Mouse (Mus musculus): ENCODE measurements at regions not wholly inside any gene's neighbourhood (a gene's known extent, or its start where the extent isn't known, plus 50 kb on each side); places are given as distances from the start of the nearest gene placed in this dataset.

GRCm38 (mm10) chr4:64684654-64685053 is 439.3 kb upstream of the Pappa start:
- no peak overlapping the region for H3K4me3 ChIP-seq (ENCODE audit: low read depth, low read length)
- H3K27me3 ChIP-seq (ENCODE audit: control insufficient read depth, insufficient read depth, low read length) = no peaks in the 10 kb centered on the region
- H3K27ac ChIP-seq (ENCODE audit: low read depth) = no peak overlapping the region
- no peaks in the 10 kb centered on the region for H3K4me1 ChIP-seq (ENCODE audit: control insufficient read depth, insufficient read depth)
- H3K36me3 ChIP-seq (replicated peaks; ENCODE audit: control insufficient read depth, insufficient read depth, low read length) = no peaks in the 10 kb centered on the region
- no peak overlapping the region for H3K9ac ChIP-seq (replicated peaks; ENCODE audit: low read depth, low read length)
- ATAC-seq (ENCODE audit: insufficient read depth, low read depth) = no peak
- no peak for DNase-seq (ENCODE audit: low spot score)
- H3K9me3 ChIP-seq (replicated peaks; ENCODE audit: control insufficient read depth, low read length) = no peaks in the 10 kb centered on the region
- TF ChIP-seq EP300 (IDR thresholded peaks at IDR 0.05; ENCODE audit: low read depth) = no peak
- TF ChIP-seq CTCF (IDR thresholded peaks at IDR 0.05; ENCODE audit: low read depth) = no peak
- no peak overlapping the region for H3K4me2 ChIP-seq (ENCODE audit: low read depth, low read length)
- 94% methylated on average over 1 of the region's 1 CpGs for whole genome bisulfite sequencing

DNA sequence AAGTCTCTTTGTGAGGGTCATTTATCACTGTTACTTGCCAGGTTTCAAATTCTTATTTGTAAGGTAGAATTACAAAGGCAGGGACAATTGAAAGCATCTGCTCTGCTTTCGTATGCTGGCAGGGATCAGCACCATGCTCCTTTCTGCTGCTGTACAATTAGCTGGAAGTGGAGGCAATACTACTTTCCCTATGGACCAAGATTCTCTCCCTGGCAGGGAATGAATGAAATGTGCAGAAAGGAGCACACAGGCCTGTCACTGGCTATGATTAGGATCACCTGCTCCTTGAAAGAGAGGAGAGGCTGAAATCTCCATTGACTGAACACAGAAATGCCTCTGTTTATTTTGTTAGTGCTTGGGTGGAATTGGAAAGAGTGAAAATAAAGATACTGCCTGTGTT is 427.8 kb upstream of the Pappa start:
- no peak for DNase-seq (ENCODE audit: low spot score)
- no peak for ATAC-seq (ENCODE audit: insufficient read depth, low read depth)
- Histone ChIP-seq H3K9me3 (replicated peaks; ENCODE audit: control insufficient read depth, low read length) (no peaks in the 10 kb centered on the region), H3K4me3 (ENCODE audit: low read depth, low read length) (no peak overlapping the region), H3K27me3 (ENCODE audit: control insufficient read depth, insufficient read depth, low read length) (no peaks in the 10 kb centered on the region), H3K36me3 (replicated peaks; ENCODE audit: control insufficient read depth, insufficient read depth, low read length) (no peaks in the 10 kb centered on the region), H3K27ac (ENCODE audit: low read depth) (no peak overlapping the region), H3K9ac (replicated peaks; ENCODE audit: low read depth, low read length) (no peak overlapping the region), H3K4me2 (ENCODE audit: low read depth, low read length) (no peak overlapping the region), H3K4me1 (ENCODE audit: control insufficient read depth, insufficient read depth) (no peaks in the 10 kb centered on the region)
- WGBS = 54% methylated on average over 1 of the region's 1 CpGs
- TF ChIP-seq EP300 (IDR thresholded peaks at IDR 0.05; ENCODE audit: low read depth) (no peak), CTCF (IDR thresholded peaks at IDR 0.05; ENCODE audit: low read depth) (no peak)

GRCm38 (mm10) chr4:64723296-64723695 is 400.7 kb upstream of the Pappa start:
- TF ChIP-seq CTCF (IDR thresholded peaks at IDR 0.05; ENCODE audit: low read depth) = no peak
- H3K4me2 ChIP-seq (ENCODE audit: low read depth, low read length) = no peak overlapping the region
- ATAC-seq (ENCODE audit: insufficient read depth, low read depth) (no peak), DNase-seq (ENCODE audit: low spot score) (no peak)
- no peaks in the 10 kb centered on the region for H3K36me3 ChIP-seq (replicated peaks; ENCODE audit: control insufficient read depth, insufficient read depth, low read length)
- H3K27me3 ChIP-seq (ENCODE audit: control insufficient read depth, insufficient read depth, low read length) = no peaks in the 10 kb centered on the region
- H3K4me1 ChIP-seq (ENCODE audit: control insufficient read depth, insufficient read depth) = no peaks in the 10 kb centered on the region
- H3K27ac ChIP-seq (ENCODE audit: low read depth) = no peak overlapping the region
- no peak overlapping the region for H3K9ac ChIP-seq (replicated peaks; ENCODE audit: low read depth, low read length)
- 54% methylated on average over 3 of the region's 3 CpGs for WGBS
- H3K4me3 ChIP-seq (ENCODE audit: low read depth, low read length) = no peak overlapping the region
- H3K9me3 ChIP-seq (replicated peaks; ENCODE audit: control insufficient read depth, low read length) = no peaks in the 10 kb centered on the region

DNA sequence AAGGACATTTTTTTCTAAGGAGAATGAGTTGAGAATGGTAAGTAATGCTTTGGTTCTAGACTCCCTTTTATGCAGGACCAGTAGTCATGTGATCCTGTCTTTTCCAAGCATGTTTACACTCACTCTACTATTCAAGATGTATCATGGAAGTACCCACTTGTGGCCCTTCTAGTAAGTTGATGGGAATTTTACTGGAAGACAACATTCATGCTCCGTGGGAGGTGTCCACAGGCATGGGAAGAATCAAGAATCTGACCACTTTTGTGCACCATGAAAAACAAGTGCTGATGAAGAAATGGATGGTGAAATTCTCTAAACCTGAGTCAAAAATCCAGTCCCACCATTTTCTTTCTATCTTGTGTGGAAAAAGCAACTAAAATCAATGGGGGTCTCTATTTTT is 399.1 kb upstream of the Pappa start:
- 61% methylated on average over 1 of the region's 1 CpGs for WGBS
- Histone ChIP-seq H3K27ac (ENCODE audit: low read depth) (no peak overlapping the region), H3K4me2 (ENCODE audit: low read depth, low read length) (no peak overlapping the region), H3K36me3 (replicated peaks; ENCODE audit: control insufficient read depth, insufficient read depth, low read length) (no peaks in the 10 kb centered on the region), H3K4me3 (ENCODE audit: low read depth, low read length) (no peak overlapping the region), H3K4me1 (ENCODE audit: control insufficient read depth, insufficient read depth) (no peaks in the 10 kb centered on the region), H3K9me3 (replicated peaks; ENCODE audit: control insufficient read depth, low read length) (no peaks in the 10 kb centered on the region), H3K27me3 (ENCODE audit: control insufficient read depth, insufficient read depth, low read length) (no peaks in the 10 kb centered on the region), H3K9ac (replicated peaks; ENCODE audit: low read depth, low read length) (no peak overlapping the region)
- ATAC-seq (ENCODE audit: insufficient read depth, low read depth) (no peak), DNase-seq (ENCODE audit: low spot score) (no peak)
- no peak for TF ChIP-seq CTCF (IDR thresholded peaks at IDR 0.05; ENCODE audit: low read depth)
- no peak for TF ChIP-seq EP300 (IDR thresholded peaks at IDR 0.05; ENCODE audit: low read depth)

DNA sequence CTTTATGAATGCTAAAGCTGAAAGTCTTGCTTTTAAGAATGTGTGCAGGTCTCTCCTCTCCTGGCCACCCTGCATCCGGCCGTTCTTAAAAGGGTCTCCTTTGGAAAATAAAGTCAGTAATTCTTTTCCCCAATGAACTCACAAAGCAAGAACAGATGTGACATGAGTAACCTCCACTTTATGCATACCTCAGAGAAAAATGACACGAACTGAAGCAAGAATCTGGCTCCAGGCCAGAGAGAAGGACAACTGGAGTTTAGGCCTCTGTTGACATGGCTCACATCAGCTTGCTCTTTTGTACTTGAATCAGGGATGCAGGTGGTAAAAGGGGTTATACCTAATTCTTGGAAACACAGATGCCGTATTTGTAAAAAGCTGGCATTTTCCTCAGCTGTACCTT is 368.0 kb upstream of the Pappa start:
- TF ChIP-seq EP300 (IDR thresholded peaks at IDR 0.05; ENCODE audit: low read depth) (no peak), CTCF (IDR thresholded peaks at IDR 0.05; ENCODE audit: low read depth) (no peak)
- Histone ChIP-seq H3K36me3 (replicated peaks; ENCODE audit: control insufficient read depth, insufficient read depth, low read length) (no peaks in the 10 kb centered on the region), H3K4me3 (ENCODE audit: low read depth, low read length) (no peak overlapping the region), H3K9ac (replicated peaks; ENCODE audit: low read depth, low read length) (no peak overlapping the region), H3K4me1 (ENCODE audit: control insufficient read depth, insufficient read depth) (no peaks in the 10 kb centered on the region), H3K9me3 (replicated peaks; ENCODE audit: control insufficient read depth, low read length) (no peaks in the 10 kb centered on the region), H3K27me3 (ENCODE audit: control insufficient read depth, insufficient read depth, low read length) (no peaks in the 10 kb centered on the region), H3K27ac (ENCODE audit: low read depth) (no peak overlapping the region), H3K4me2 (ENCODE audit: low read depth, low read length) (no peak overlapping the region)
- WGBS = 73% methylated on average over 4 of the region's 4 CpGs
- DNase-seq (ENCODE audit: low spot score) (no peak), ATAC-seq (ENCODE audit: insufficient read depth, low read depth) (no peak)

DNA sequence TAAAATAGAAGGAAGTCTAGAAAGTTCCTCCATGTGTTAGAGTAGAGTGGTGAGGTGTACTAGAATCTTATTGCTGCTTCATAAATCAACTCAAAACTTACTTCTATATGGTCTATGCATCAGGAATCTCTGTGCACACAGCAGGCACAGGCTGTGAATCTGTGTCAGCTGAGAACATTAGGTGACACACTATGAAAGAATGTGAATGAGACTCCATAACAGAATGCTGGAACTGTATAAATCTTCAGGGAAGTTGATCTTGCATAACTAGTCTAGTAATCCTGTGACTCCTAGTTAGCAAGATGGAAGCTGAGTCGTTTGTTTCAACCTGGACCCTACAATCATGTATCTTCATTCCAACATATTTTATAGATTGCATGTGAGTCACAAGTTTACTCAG is 355.4 kb upstream of the Pappa start:
- WGBS = 60% methylated on average over 1 of the region's 1 CpGs

More for the DNA sequence above, 355.4 kb upstream of the Pappa start:
- Histone ChIP-seq H3K9me3 (replicated peaks; ENCODE audit: control insufficient read depth, low read length) (no peaks in the 10 kb centered on the region), H3K27ac (ENCODE audit: low read depth) (no peak overlapping the region), H3K4me3 (ENCODE audit: low read depth, low read length) (no peak overlapping the region), H3K36me3 (replicated peaks; ENCODE audit: control insufficient read depth, insufficient read depth, low read length) (no peaks in the 10 kb centered on the region), H3K4me2 (ENCODE audit: low read depth, low read length) (no peak overlapping the region), H3K27me3 (ENCODE audit: control insufficient read depth, insufficient read depth, low read length) (no peaks in the 10 kb centered on the region), H3K9ac (replicated peaks; ENCODE audit: low read depth, low read length) (no peak overlapping the region), H3K4me1 (ENCODE audit: control insufficient read depth, insufficient read depth) (no peaks in the 10 kb centered on the region)
- no peak for TF ChIP-seq CTCF (IDR thresholded peaks at IDR 0.05; ENCODE audit: low read depth)
- no peak for TF ChIP-seq EP300 (IDR thresholded peaks at IDR 0.05; ENCODE audit: low read depth)
- DNase-seq (ENCODE audit: low spot score) (no peak), ATAC-seq (ENCODE audit: insufficient read depth, low read depth) (no peak)
